Mouse (Mus musculus) liver, embryonic 14.5 days (tissue): ENCODE data around the gene Rbm39.

Experiments used
- CTCF ChIP-seq: IDR thresholded peaks from 2 replicates; pipeline ENCODE4 v1.5.1; 2016; ENCODE audit warnings: antibody characterized with exemption, low read depth, control low read depth
- EP300 ChIP-seq: IDR thresholded peaks from 2 replicates; pipeline ENCODE4 v1.6.1; 2016; ENCODE audit warnings: antibody characterized with exemption, low read depth

DNA sequence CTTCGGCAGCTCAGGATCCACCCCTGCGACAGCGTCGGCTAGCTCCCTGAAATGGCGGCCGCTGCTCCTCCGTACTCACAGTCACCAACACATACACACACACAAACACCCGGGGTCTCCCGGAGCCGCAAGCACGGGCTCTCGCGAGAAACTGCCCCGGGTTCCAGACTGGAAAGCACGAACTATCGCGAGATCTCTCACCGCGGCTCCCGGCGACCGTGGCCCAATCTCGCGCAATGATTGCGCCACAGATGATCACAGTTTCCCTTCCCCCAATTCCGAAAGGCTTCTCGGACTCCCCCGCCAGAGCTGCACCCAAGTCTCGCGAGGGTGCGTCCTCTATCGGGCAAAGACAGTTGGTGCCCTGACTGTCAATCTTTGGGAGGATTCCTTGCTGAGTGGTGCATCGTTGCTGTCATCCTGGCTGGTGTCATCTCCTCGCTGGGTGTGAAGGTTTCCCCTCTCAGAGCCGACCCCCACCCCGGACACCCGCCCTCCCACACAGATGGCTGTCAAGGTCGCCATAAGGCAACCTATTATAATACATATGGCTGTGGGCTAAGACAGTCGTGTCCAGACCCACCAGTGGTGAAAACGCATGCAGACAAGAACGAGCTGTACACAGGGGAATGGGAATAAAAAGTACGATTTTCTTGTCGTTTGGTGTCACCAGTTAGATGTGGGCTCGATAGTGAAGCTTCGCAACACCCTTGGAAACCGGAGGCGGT is at the start of gene Rbm39:
- TF ChIP-seq CTCF = peak; percentile 78
- TF ChIP-seq EP300 = peak; percentile 94
